Mouse (Mus musculus) liver, embryonic 14.5 days (tissue): ENCODE results near the gene Daglb.

Experiments
- CTCF ChIP-seq: IDR thresholded peaks from 2 replicates; pipeline ENCODE4 v1.5.1; 2016; ENCODE audit warnings: antibody characterized with exemption, low read depth, control low read depth
- EP300 ChIP-seq: IDR thresholded peaks from 2 replicates; pipeline ENCODE4 v1.6.1; 2016; ENCODE audit warnings: antibody characterized with exemption, low read depth

DNA sequence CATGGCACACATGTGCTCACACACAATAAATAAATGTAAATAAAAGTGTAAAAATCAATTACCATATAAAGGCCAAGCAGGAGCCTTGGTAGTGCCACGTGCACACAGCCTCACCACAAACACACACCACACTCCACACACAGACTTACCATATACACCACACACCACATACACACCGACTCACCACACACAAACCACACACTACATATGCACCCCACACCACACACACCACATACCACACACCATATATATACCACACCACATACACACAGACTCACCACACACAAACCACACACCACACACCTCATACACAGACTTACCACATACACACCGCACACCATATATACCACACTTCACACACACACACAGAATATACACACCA lies 6.8 kb downstream of the Daglb start:
- no peak for TF ChIP-seq CTCF
- no peak for TF ChIP-seq EP300
